Mouse (Mus musculus): ENCODE measurements around the gene Lpin2.

GRCm38 (mm10) chr17:71164991-71165390 is 17.4 kb upstream of the Lpin2 start:
- TF ChIP-seq CTCF (IDR thresholded peaks at IDR 0.05; ENCODE audit: low read depth): no peak
- no peak for TF ChIP-seq EP300 (IDR thresholded peaks at IDR 0.05; ENCODE audit: low read depth)

Data from heart, postnatal 0 days (tissue).